Mouse (Mus musculus) embryonic facial prominence, embryonic 15.5 days (tissue): ENCODE data around the gene Taldo1. TPM values are rescaled to one million over a fixed set of nuclear protein-coding genes. Genes with fewer than 3 reads are reported as not detected.

ENCODE experiments used
- ATAC-seq: fragments of 200-750 bp; cut with Nextera tagmentation; 2 replicates; pipeline ENCODE4 v1.8.0; 2017; ENCODE audit warnings: low read depth, moderate TSS enrichment; ENCODE audit not compliant: insufficient number of reproducible peaks, low FRiP score, low TSS enrichment
- H3K27ac ChIP-seq: fragments of 300-500 bp; sonication (generic); replicated peaks from 2 replicates; pipeline ENCODE4 v1.5.1; 2015; ENCODE audit warnings: mild to moderate bottlenecking, inconsistent platforms
- H3K27me3 ChIP-seq: fragments of 300-500 bp; sonication (generic); 2 replicates; pipeline ENCODE4 v1.6.1; 2015; ENCODE audit warnings: inconsistent platforms
- H3K36me3 ChIP-seq: fragments of 300-500 bp; sonication (generic); 2 replicates; pipeline ENCODE4 v1.6.1; 2015; ENCODE audit warnings: mild to moderate bottlenecking, inconsistent platforms
- H3K4me1 ChIP-seq: fragments of 300-500 bp; sonication (generic); 2 replicates; pipeline ENCODE4 v1.6.1; 2015; ENCODE audit warnings: inconsistent platforms
- H3K4me2 ChIP-seq: fragments of 300-500 bp; sonication (generic); replicated peaks from 2 replicates; pipeline ENCODE4 v1.6.1; 2015; ENCODE audit warnings: mild to moderate bottlenecking, inconsistent platforms
- H3K4me3 ChIP-seq: fragments of 300-500 bp; sonication (generic); replicated peaks from 2 replicates; pipeline ENCODE4 v1.5.1; 2015; ENCODE audit warnings: mild to moderate bottlenecking, inconsistent platforms
- H3K9ac ChIP-seq: fragments of 300-500 bp; sonication (generic); 2 replicates; pipeline ENCODE4 v1.6.1; 2015; ENCODE audit warnings: inconsistent platforms
- H3K9me3 ChIP-seq: fragments of 300-500 bp; sonication (generic); replicated peaks from 2 replicates; pipeline ENCODE4 v1.6.1; 2016; ENCODE audit warnings: inconsistent platforms
- WGBS: fragments of 180-500 bp; shearing (Covaris S2); methylation state at CpG from one replicate; pipeline ENCODE4 v1.1.7; 2015; 5-methylcytosine and 5-hydroxymethylcytosine counted together
- polyA plus RNA-seq: library from polyadenylated mRNA; unstranded; fragments of >200 nt; fragmentation: Nextera tagmentation; extraction: Ambion mirVana; gene quantifications from 2 replicates; pipeline ENCODE4 v1.2.1, GENCODE M21; 2015

Taldo1 gene
- polyA plus RNA-seq, 1 experiment from 2014 or later, result 280 TPM

GRCm38 (mm10) chr7:141436523-141436892, 44.5 kb downstream of the Taldo1 start:
- peaks cover 43% of the 10 kb centered on the region for H3K36me3 ChIP-seq
- H3K27ac ChIP-seq, result no peak overlapping the region
- WGBS, result 64% methylated on average over 2 of the region's 2 CpGs

GRCm38 (mm10) chr7:141437178-141438120, 45.5 kb downstream of the Taldo1 start, which contains the start of gene Slc25a22:
Gene Slc25a22 (minus strand): TSS chr7:141437892.
- peak within 1 kb of the TSS; percentile 53 for H3K27ac ChIP-seq
- 5% methylated on average over 53 of the region's 53 CpGs for WGBS
- H3K9ac ChIP-seq, result peak within 1 kb of the TSS; percentile 49
- H3K9me3 ChIP-seq, result no peaks in the 10 kb centered on the region
- peak within 1 kb of the TSS; percentile 88 for H3K4me2 ChIP-seq
- H3K27me3 ChIP-seq, result no peaks in the 10 kb centered on the region
- peaks cover 63% of the 10 kb centered on the region for H3K4me1 ChIP-seq
- H3K4me3 ChIP-seq, result peak within 1 kb of the TSS; percentile 68
- H3K36me3 ChIP-seq, result peaks cover 35% of the 10 kb centered on the region
- peak; percentile 75 for ATAC-seq

More at GRCm38 (mm10) chr7:141436523-141436892, 44.5 kb downstream of the Taldo1 start:
- Histone ChIP-seq H3K9me3 (no peaks in the 10 kb centered on the region), H3K4me2 (peak overlapping the region; percentile 88), H3K4me3 (peak overlapping the region; percentile 68), H3K4me1 (peaks cover 55% of the 10 kb centered on the region), H3K9ac (no peak overlapping the region), H3K27me3 (no peaks in the 10 kb centered on the region)
- no peak for ATAC-seq

- no peak for ATAC-seq
- Histone ChIP-seq H3K36me3 (peaks cover 26% of the 10 kb centered on the region), H3K9me3 (no peaks in the 10 kb centered on the region), H3K27me3 (no peaks in the 10 kb centered on the region), H3K9ac (no peak overlapping the region), H3K4me2 (no peak overlapping the region), H3K4me3 (no peak overlapping the region), H3K4me1 (peaks cover 71% of the 10 kb centered on the region), H3K27ac (no peak overlapping the region)
- WGBS, result 90% methylated on average over 12 of the region's 12 CpGs
Measured at GRCm38 (mm10) chr7:141438201-141438968, 46.4 kb downstream of the Taldo1 start.

GRCm38 (mm10) chr7:141439140-141439679, 47.2 kb downstream of the Taldo1 start:
- H3K27ac ChIP-seq, result no peak overlapping the region
- H3K4me1 ChIP-seq, result peaks cover 71% of the 10 kb centered on the region
- H3K27me3 ChIP-seq, result no peaks in the 10 kb centered on the region
- WGBS, result 93% methylated on average over 10 of the region's 10 CpGs
- no peak for ATAC-seq
- H3K4me3 ChIP-seq, result no peak overlapping the region
- H3K9me3 ChIP-seq, result no peaks in the 10 kb centered on the region
- H3K9ac ChIP-seq, result no peak overlapping the region
- H3K36me3 ChIP-seq, result peaks cover 23% of the 10 kb centered on the region
- H3K4me2 ChIP-seq, result no peak overlapping the region

GRCm38 (mm10) chr7:141439811-141440210, 47.8 kb downstream of the Taldo1 start:
- no peak for ATAC-seq
- Histone ChIP-seq H3K36me3 (peaks cover 23% of the 10 kb centered on the region), H3K9me3 (no peaks in the 10 kb centered on the region), H3K4me3 (no peak overlapping the region), H3K9ac (no peak overlapping the region), H3K4me1 (peaks cover 68% of the 10 kb centered on the region), H3K4me2 (no peak overlapping the region), H3K27me3 (no peaks in the 10 kb centered on the region), H3K27ac (no peak overlapping the region)
- WGBS, result 94% methylated on average over 11 of the region's 11 CpGs

GRCm38 (mm10) chr7:141440613-141441012, 48.6 kb downstream of the Taldo1 start:
- Histone ChIP-seq H3K9ac (no peak overlapping the region), H3K4me2 (no peak overlapping the region), H3K9me3 (no peaks in the 10 kb centered on the region), H3K27me3 (no peaks in the 10 kb centered on the region), H3K27ac (no peak overlapping the region), H3K4me3 (no peak overlapping the region), H3K36me3 (peaks cover 23% of the 10 kb centered on the region), H3K4me1 (peaks cover 61% of the 10 kb centered on the region)
- WGBS, result 25% methylated on average over 6 of the region's 6 CpGs
- no peak for ATAC-seq

GRCm38 (mm10) chr7:141441460-141441859, 49.5 kb downstream of the Taldo1 start:
- H3K27ac ChIP-seq, result no peak overlapping the region
- H3K9ac ChIP-seq, result 0 out of 2 replicates have a peak overlapping the region, but pooled peaks have one; percentile 1
- no peak overlapping the region for H3K4me3 ChIP-seq
- no peak overlapping the region for H3K4me2 ChIP-seq
- H3K27me3 ChIP-seq, result no peaks in the 10 kb centered on the region
- peaks cover 23% of the 10 kb centered on the region for H3K36me3 ChIP-seq
- no peaks in the 10 kb centered on the region for H3K9me3 ChIP-seq
- no peak for ATAC-seq
- peaks cover 55% of the 10 kb centered on the region for H3K4me1 ChIP-seq
- WGBS, result 89% methylated on average over 9 of the region's 9 CpGs

GRCm38 (mm10) chr7:141442199-141442598, 50.2 kb downstream of the Taldo1 start:
- peaks cover 23% of the 10 kb centered on the region for H3K36me3 ChIP-seq
- no peak for ATAC-seq
- H3K9ac ChIP-seq, result no peak overlapping the region
- peak overlapping the region; percentile 52; the same call in 1 of the 2 replicates for H3K4me3 ChIP-seq
- peaks cover 51% of the 10 kb centered on the region for H3K4me1 ChIP-seq
- H3K9me3 ChIP-seq, result no peaks in the 10 kb centered on the region
- no peaks in the 10 kb centered on the region for H3K27me3 ChIP-seq
- peak overlapping the region; percentile 84 for H3K4me2 ChIP-seq
- H3K27ac ChIP-seq, result no peak overlapping the region
- 88% methylated on average over 13 of the region's 13 CpGs for WGBS

- H3K36me3 ChIP-seq, result peaks cover 23% of the 10 kb centered on the region
- peak overlapping the region; percentile 58; the same call in 1 of the 2 replicates for H3K27ac ChIP-seq
- peaks cover 43% of the 10 kb centered on the region for H3K4me1 ChIP-seq
- peak overlapping the region; percentile 51 for H3K9ac ChIP-seq
- peak overlapping the region; percentile 84 for H3K4me2 ChIP-seq
- no peaks in the 10 kb centered on the region for H3K9me3 ChIP-seq
- WGBS, result 15% methylated on average over 12 of the region's 12 CpGs
- no peaks in the 10 kb centered on the region for H3K27me3 ChIP-seq
- H3K4me3 ChIP-seq, result peak overlapping the region; percentile 52
- ATAC-seq, result no peak
Measured at GRCm38 (mm10) chr7:141443081-141443821, 51.3 kb downstream of the Taldo1 start.

- WGBS, result under 1% methylated on average over 25 of the region's 25 CpGs
Measured at GRCm38 (mm10) chr7:141443828-141444237, 51.8 kb downstream of the Taldo1 start, which contains the start of gene Pidd1. Gene Pidd1 (minus strand): TSS chr7:141444025.

More at GRCm38 (mm10) chr7:141443828-141444237, 51.8 kb downstream of the Taldo1 start, which contains the start of gene Pidd1:
- H3K36me3 ChIP-seq, result peaks cover 26% of the 10 kb centered on the region
- H3K9me3 ChIP-seq, result no peaks in the 10 kb centered on the region
- ATAC-seq, result 0 out of 2 replicates have a peak, but pooled peaks have one; percentile 63
- peak within 1 kb of the TSS; percentile 58 for H3K27ac ChIP-seq
- no peaks in the 10 kb centered on the region for H3K27me3 ChIP-seq
- H3K4me1 ChIP-seq, result peaks cover 49% of the 10 kb centered on the region
- H3K9ac ChIP-seq, result peak within 1 kb of the TSS; percentile 51
- peak within 1 kb of the TSS; percentile 52 for H3K4me3 ChIP-seq
- peak within 1 kb of the TSS; percentile 84 for H3K4me2 ChIP-seq
